Mouse (Mus musculus) megakaryocyte-erythroid progenitor cell, adult 5-6 weeks (primary cell): ENCODE results near the gene Rps6ka2. TPM values are rescaled to one million over a fixed set of nuclear protein-coding genes. Genes with fewer than 3 reads are reported as not detected.
A peak's percentile ranks its signal among the peaks of the same experiment; 100 is the strongest.
"Not testable (repeated sequence)": the region's sequence is repeated elsewhere in the genome, so short reads cannot be mapped to it uniquely, and the experiment has no call there.

Experiments used
- ATAC-seq: replicated peaks from 2 replicates; pipeline ENCODE4 v1.8.0; 2016; ENCODE audit warnings: mild to moderate bottlenecking, inconsistent platforms; ENCODE audit not compliant: severe bottlenecking, poor library complexity, low FRiP score, low TSS enrichment
- total RNA-seq, 2 experiments: library from RNA; stranded (forward) in 1 of 2; stranded (reverse) in 1 of 2; fragments of 200-1000, 215-1000 nt in 1 of 2; fragments of >200 nt in 1 of 2; fragmentation: Nextera tagmentation in 1 of 2; gene quantifications; 2 replicates each; pipeline ENCODE4 v1.2.3; 2014 to 2017

Rps6ka2 gene
- total RNA-seq, 2 experiments from 2014 or later, result 1.8 to 2.6 TPM

- not testable (repeated sequence) for ATAC-seq
Observed at GRCm38 (mm10) chr17:7315693-7316382, 145.9 kb downstream of the Rps6ka2 start.

GRCm38 (mm10) chr17:7319789-7320188 lies 149.9 kb downstream of the Rps6ka2 start:
- not testable (repeated sequence) for ATAC-seq

- ATAC-seq, result not testable (repeated sequence)
Observed at GRCm38 (mm10) chr17:7324346-7324745, 154.4 kb downstream of the Rps6ka2 start, which contains the start of gene Tcp10a. Gene Tcp10a, plus strand, starts transcription at chr17:7324646.

- ATAC-seq, result not testable (repeated sequence)
Observed at GRCm38 (mm10) chr17:7326415-7326814, 156.5 kb downstream of the Rps6ka2 start.

GRCm38 (mm10) chr17:7332745-7333144 lies 162.8 kb downstream of the Rps6ka2 start:
- 0 out of 2 replicates have a peak, but pooled peaks have one; percentile 24 for ATAC-seq

- not testable (repeated sequence) for ATAC-seq
Observed at GRCm38 (mm10) chr17:7337381-7337780, 167.5 kb downstream of the Rps6ka2 start.

GRCm38 (mm10) chr17:7348765-7349164 lies 178.8 kb downstream of the Rps6ka2 start:
- not testable (repeated sequence) for ATAC-seq

- not testable (repeated sequence) for ATAC-seq
Observed at GRCm38 (mm10) chr17:7352596-7352995, 182.7 kb downstream of the Rps6ka2 start, which contains the start of gene Ttll2. Gene Ttll2, minus strand, starts transcription at chr17:7352696.

Other genes starting within 250 kb of the Rps6ka2 start
- gene Rsph3b, start 221.4 kb upstream of the Rps6ka2 start, total RNA-seq (2014; fragmentation: Nextera tagmentation), result 25.6 and 30.5 TPM in 2 replicates
- 40.8 and 42.2 TPM in 2 replicates for gene Rsph3b, start 221.4 kb upstream of the Rps6ka2 start, total RNA-seq (2017)
- 43.6 and 70.2 TPM in 2 replicates for gene Tagap1, start 209.0 kb upstream of the Rps6ka2 start, total RNA-seq (2014; fragmentation: Nextera tagmentation)
- 35.9 and 36.3 TPM in 2 replicates for gene Tagap1, start 209.0 kb upstream of the Rps6ka2 start, total RNA-seq (2017)
- gene Rnaset2b, start 199.5 kb upstream of the Rps6ka2 start, total RNA-seq (2014; fragmentation: Nextera tagmentation), result 123 and 163 TPM in 2 replicates
- 276 and 277 TPM in 2 replicates for gene Rnaset2b, start 199.5 kb upstream of the Rps6ka2 start, total RNA-seq (2017)
- not detected in 2 replicates for gene Gm49721, start 191.2 kb upstream of the Rps6ka2 start, total RNA-seq (2014; fragmentation: Nextera tagmentation)
- not detected in 2 replicates for gene Gm49721, start 191.2 kb upstream of the Rps6ka2 start, total RNA-seq (2017)
- gene Gm1604a, start 144.5 kb upstream of the Rps6ka2 start, total RNA-seq (2014; fragmentation: Nextera tagmentation), result 0.90 TPM in 1 of 2 replicates, not detected in the other
- gene Gm1604a, start 144.5 kb upstream of the Rps6ka2 start, total RNA-seq (2017), result not detected in 2 replicates
- gene Tcp10a, start 154.5 kb downstream of the Rps6ka2 start, total RNA-seq (2014; fragmentation: Nextera tagmentation), result not detected in 2 replicates
- gene Tcp10a, start 154.5 kb downstream of the Rps6ka2 start, total RNA-seq (2017), result not detected in 2 replicates
- not detected in 2 replicates for gene Ttll2, start 182.6 kb downstream of the Rps6ka2 start, total RNA-seq (2014; fragmentation: Nextera tagmentation)
- gene Ttll2, start 182.6 kb downstream of the Rps6ka2 start, total RNA-seq (2017), result not detected in 2 replicates
- not detected in 2 replicates for gene Gm49630, start 201.9 kb downstream of the Rps6ka2 start, total RNA-seq (2014; fragmentation: Nextera tagmentation)
- not detected in 2 replicates for gene Gm49630, start 201.9 kb downstream of the Rps6ka2 start, total RNA-seq (2017)
- gene Unc93a2, start 215.3 kb downstream of the Rps6ka2 start, total RNA-seq (2014; fragmentation: Nextera tagmentation), result not detected in 2 replicates
- gene Unc93a2, start 215.3 kb downstream of the Rps6ka2 start, total RNA-seq (2017), result not detected in 2 replicates